Mouse (Mus musculus) embryonic facial prominence, embryonic 10.5 days (tissue): ENCODE results near the gene Marveld3. TPM values are rescaled to one million over a fixed set of nuclear protein-coding genes. Genes with fewer than 3 reads are reported as not detected.

Experiments
- DNase-seq: peaks from one replicate; pipeline ENCODE4 v3.0.0-alpha.2; 2017; ENCODE audit warnings: low spot score
- H3K27ac ChIP-seq: fragments of 300-500 bp; sonication (generic); replicated peaks from 2 replicates; pipeline ENCODE4 v1.5.1; 2016; ENCODE audit warnings: mild to moderate bottlenecking
- H3K27me3 ChIP-seq: fragments of 300-500 bp; sonication (generic); replicated peaks from 2 replicates; pipeline ENCODE4 v1.6.1; 2016; ENCODE audit warnings: low read depth, mild to moderate bottlenecking; ENCODE audit not compliant: poor library complexity, severe bottlenecking
- H3K36me3 ChIP-seq: fragments of 300-500 bp; sonication (generic); replicated peaks from 2 replicates; pipeline ENCODE4 v1.6.1; 2016; ENCODE audit warnings: mild to moderate bottlenecking, moderate library complexity
- H3K4me1 ChIP-seq: fragments of 300-500 bp; sonication (generic); 2 replicates; pipeline ENCODE4 v1.6.1; 2016
- H3K4me3 ChIP-seq: fragments of 300-500 bp; sonication (generic); 2 replicates; pipeline ENCODE4 v1.5.1; 2016; ENCODE audit warnings: mild to moderate bottlenecking, moderate library complexity
- H3K9me3 ChIP-seq: fragments of 300-500 bp; sonication (generic); 2 replicates; pipeline ENCODE4 v1.6.1; 2016; ENCODE audit warnings: mild to moderate bottlenecking
- WGBS: fragments of 180-500 bp; shearing (Covaris S2); methylation state at CpG from one replicate; pipeline ENCODE4 v1.1.7; 2016; 5-methylcytosine and 5-hydroxymethylcytosine counted together
- polyA plus RNA-seq: library from polyadenylated mRNA; unstranded; fragments of >200 nt; fragmentation: Nextera tagmentation; extraction: Ambion mirVana; gene quantifications from 2 replicates; pipeline ENCODE4 v1.2.1, GENCODE M21; 2016

The Marveld3 gene
- polyA plus RNA-seq, 1 experiment from 2014 or later, result 1.4 TPM

GRCm38 (mm10) chr8:109990224-109990623 lies 28.2 kb upstream of the Marveld3 start, which contains the start of gene Tat:
TSS of gene Tat (plus strand) at chr8:109990437.
- Histone ChIP-seq H3K27ac (no peak within 1 kb of the TSS), H3K27me3 (no peaks in the 10 kb centered on the region), H3K9me3 (no peaks in the 10 kb centered on the region), H3K4me1 (no peaks in the 10 kb centered on the region), H3K36me3 (no peaks in the 10 kb centered on the region), H3K4me3 (no peak within 1 kb of the TSS)
- WGBS, result 83% methylated on average over 8 of the region's 8 CpGs
- DNase-seq, result no peak

- Histone ChIP-seq H3K4me3 (no peak overlapping the region), H3K9me3 (no peaks in the 10 kb centered on the region), H3K36me3 (no peaks in the 10 kb centered on the region), H3K4me1 (no peaks in the 10 kb centered on the region), H3K27me3 (no peaks in the 10 kb centered on the region), H3K27ac (no peak overlapping the region)
- DNase-seq, result no peak
- WGBS, result 91% methylated on average over 8 of the region's 8 CpGs
These were observed 27.1 kb upstream of the Marveld3 start for GRCm38 (mm10) chr8:109989151-109989550.

GRCm38 (mm10) chr8:109987776-109988175 lies 25.8 kb upstream of the Marveld3 start:
- H3K27ac ChIP-seq, result no peak overlapping the region
- WGBS, result 84% methylated on average over 7 of the region's 7 CpGs
- DNase-seq, result no peak
- no peak overlapping the region for H3K4me3 ChIP-seq
- H3K4me1 ChIP-seq, result no peaks in the 10 kb centered on the region
- no peaks in the 10 kb centered on the region for H3K36me3 ChIP-seq
- no peaks in the 10 kb centered on the region for H3K9me3 ChIP-seq
- H3K27me3 ChIP-seq, result no peaks in the 10 kb centered on the region

- 79% methylated on average over 7 of the region's 7 CpGs for WGBS
- no peaks in the 10 kb centered on the region for H3K27me3 ChIP-seq
- no peak for DNase-seq
These were observed 24.4 kb upstream of the Marveld3 start for GRCm38 (mm10) chr8:109986384-109986783.

GRCm38 (mm10) chr8:109983944-109984343 lies 21.9 kb upstream of the Marveld3 start:
- no peaks in the 10 kb centered on the region for H3K36me3 ChIP-seq
- no peak overlapping the region for H3K27ac ChIP-seq
- 53% methylated on average over 5 of the region's 5 CpGs for WGBS
- no peaks in the 10 kb centered on the region for H3K9me3 ChIP-seq
- no peaks in the 10 kb centered on the region for H3K27me3 ChIP-seq
- DNase-seq, result no peak
- H3K4me3 ChIP-seq, result no peak overlapping the region
- no peaks in the 10 kb centered on the region for H3K4me1 ChIP-seq

More at GRCm38 (mm10) chr8:109986384-109986783, 24.4 kb upstream of the Marveld3 start:
- H3K9me3 ChIP-seq, result no peaks in the 10 kb centered on the region
- H3K27ac ChIP-seq, result no peak overlapping the region
- no peak overlapping the region for H3K4me3 ChIP-seq
- no peaks in the 10 kb centered on the region for H3K36me3 ChIP-seq
- H3K4me1 ChIP-seq, result no peaks in the 10 kb centered on the region

- Histone ChIP-seq H3K9me3 (no peaks in the 10 kb centered on the region), H3K4me1 (no peaks in the 10 kb centered on the region), H3K27me3 (no peaks in the 10 kb centered on the region), H3K36me3 (no peaks in the 10 kb centered on the region), H3K27ac (no peak overlapping the region), H3K4me3 (no peak overlapping the region)
- WGBS, result 74% methylated on average over 15 of the region's 15 CpGs
- no peak for DNase-seq
These were observed 20.5 kb upstream of the Marveld3 start for GRCm38 (mm10) chr8:109982386-109983105.

- DNase-seq, result no peak
- 73% methylated on average over 6 of the region's 6 CpGs for WGBS
- Histone ChIP-seq H3K4me3 (no peak overlapping the region), H3K27ac (no peak overlapping the region), H3K4me1 (no peaks in the 10 kb centered on the region), H3K27me3 (no peaks in the 10 kb centered on the region), H3K36me3 (no peaks in the 10 kb centered on the region), H3K9me3 (peaks cover 6% of the 10 kb centered on the region; the same call in 1 of the 2 replicates)
These were observed 17.3 kb upstream of the Marveld3 start for GRCm38 (mm10) chr8:109979339-109979738.

GRCm38 (mm10) chr8:109972901-109973300 lies 10.9 kb upstream of the Marveld3 start:
- no peaks in the 10 kb centered on the region for H3K4me1 ChIP-seq
- no peak overlapping the region for H3K27ac ChIP-seq
- no peak overlapping the region for H3K4me3 ChIP-seq
- DNase-seq, result no peak
- WGBS, result 89% methylated on average over 4 of the region's 4 CpGs
- H3K36me3 ChIP-seq, result no peaks in the 10 kb centered on the region
- peaks cover 23% of the 10 kb centered on the region for H3K27me3 ChIP-seq
- H3K9me3 ChIP-seq, result peaks cover 6% of the 10 kb centered on the region; the same call in 1 of the 2 replicates

- Histone ChIP-seq H3K27me3 (peaks cover 27% of the 10 kb centered on the region), H3K4me1 (no peaks in the 10 kb centered on the region), H3K36me3 (no peaks in the 10 kb centered on the region), H3K4me3 (no peak overlapping the region), H3K9me3 (peaks cover 3% of the 10 kb centered on the region; the same call in 1 of the 2 replicates), H3K27ac (no peak overlapping the region)
- no peak for DNase-seq
- 11% methylated on average over 9 of the region's 9 CpGs for WGBS
These were observed 8.3 kb upstream of the Marveld3 start for GRCm38 (mm10) chr8:109970323-109970722.

- H3K27me3 ChIP-seq, result peaks cover 30% of the 10 kb centered on the region
- WGBS, result 62% methylated on average over 10 of the region's 10 CpGs
- DNase-seq, result no peak
- H3K4me1 ChIP-seq, result no peaks in the 10 kb centered on the region
- H3K9me3 ChIP-seq, result no peaks in the 10 kb centered on the region
- H3K4me3 ChIP-seq, result no peak overlapping the region
- H3K36me3 ChIP-seq, result no peaks in the 10 kb centered on the region
- no peak overlapping the region for H3K27ac ChIP-seq
These were observed 6.8 kb upstream of the Marveld3 start for GRCm38 (mm10) chr8:109968837-109969236.

- Histone ChIP-seq H3K27ac (no peak overlapping the region), H3K27me3 (peaks cover 66% of the 10 kb centered on the region), H3K9me3 (no peaks in the 10 kb centered on the region), H3K36me3 (no peaks in the 10 kb centered on the region), H3K4me1 (peaks cover 9% of the 10 kb centered on the region), H3K4me3 (no peak overlapping the region)
- 73% methylated on average over 4 of the region's 4 CpGs for WGBS
- no peak for DNase-seq
These were observed 2.1 kb upstream of the Marveld3 start for GRCm38 (mm10) chr8:109964106-109964505.

- Histone ChIP-seq H3K36me3 (no peaks in the 10 kb centered on the region), H3K27me3 (peaks cover 66% of the 10 kb centered on the region), H3K9me3 (no peaks in the 10 kb centered on the region), H3K4me3 (no peak overlapping the region), H3K27ac (no peak overlapping the region), H3K4me1 (peaks cover 9% of the 10 kb centered on the region)
- 82% methylated on average over 13 of the region's 13 CpGs for WGBS
- no peak for DNase-seq
These were observed 1.4 kb upstream of the Marveld3 start for GRCm38 (mm10) chr8:109963421-109963820.

GRCm38 (mm10) chr8:109962896-109963295 lies 893 bp upstream of the Marveld3 start:
- H3K27me3 ChIP-seq, result peaks cover 65% of the 10 kb centered on the region
- 76% methylated on average over 9 of the region's 9 CpGs for WGBS
- no peak for DNase-seq

More at GRCm38 (mm10) chr8:109962896-109963295, 893 bp upstream of the Marveld3 start:
- Histone ChIP-seq H3K9me3 (no peaks in the 10 kb centered on the region), H3K4me1 (peaks cover 14% of the 10 kb centered on the region), H3K36me3 (no peaks in the 10 kb centered on the region), H3K4me3 (no peak overlapping the region), H3K27ac (no peak overlapping the region)
